Mouse (Mus musculus): ENCODE data around the gene Msantd1.
"Not testable (repeated sequence)": the region's sequence is repeated elsewhere in the genome, so short reads cannot be mapped to it uniquely, and the experiment has no call there.

Gene Msantd1

GRCm38 (mm10) chr5:34907910-34908725 is at the start of gene Msantd1:
TSS of gene Msantd1 (plus strand) at chr5:34908012.
- no peak for DNase-seq (ENCODE audit: low read depth, low spot score)

- no peak for DNase-seq (ENCODE audit: low read depth, low spot score)
Observed at GRCm38 (mm10) chr5:34865367-34865766, 42.4 kb upstream of the Msantd1 start.

DNA sequence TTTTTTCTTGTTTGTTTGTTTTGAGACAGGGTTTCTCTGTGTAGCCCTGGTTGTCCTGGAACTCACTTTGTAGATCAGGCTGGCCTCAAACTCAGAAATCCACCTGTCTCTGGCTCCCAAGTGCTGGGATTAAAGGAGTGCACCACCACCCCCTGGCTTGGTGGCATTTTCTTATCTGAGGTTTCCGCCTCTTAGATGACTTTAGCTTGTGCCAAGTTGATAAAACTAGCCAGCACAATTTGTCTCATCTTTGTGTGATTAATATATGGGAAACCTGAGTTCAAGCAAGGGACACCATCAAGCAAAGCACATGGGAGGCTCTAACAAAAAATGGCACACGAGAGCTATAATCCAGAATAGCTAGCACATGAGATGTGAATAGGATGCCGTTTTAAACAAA is 27.5 kb upstream of the Msantd1 start:
- not testable (repeated sequence) for DNase-seq (ENCODE audit: low read depth, low spot score)

- no peak for DNase-seq (ENCODE audit: low read depth, low spot score)
Observed at GRCm38 (mm10) chr5:34881023-34881422, 26.8 kb upstream of the Msantd1 start.

DNA sequence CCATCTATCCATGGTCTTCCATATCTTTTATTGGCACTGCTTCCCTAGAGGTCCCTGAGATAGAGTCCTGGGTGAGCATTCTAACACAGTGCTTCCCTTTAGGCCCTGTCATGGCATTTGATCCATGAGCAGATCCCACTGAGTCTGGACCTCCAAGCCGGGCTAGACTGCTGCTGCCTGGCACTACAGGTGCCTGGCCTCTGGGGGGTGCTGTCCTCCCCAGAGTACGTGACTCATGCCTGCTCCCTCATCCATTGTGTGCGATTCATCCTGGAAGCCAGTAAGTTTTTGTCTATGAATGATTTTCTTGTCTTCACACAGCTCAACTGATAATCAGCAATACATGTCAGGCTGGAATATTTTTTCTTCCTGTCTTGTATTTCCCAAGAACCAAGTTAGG is 22.6 kb upstream of the Msantd1 start:
- no peak for DNase-seq (ENCODE audit: low read depth, low spot score)

DNA sequence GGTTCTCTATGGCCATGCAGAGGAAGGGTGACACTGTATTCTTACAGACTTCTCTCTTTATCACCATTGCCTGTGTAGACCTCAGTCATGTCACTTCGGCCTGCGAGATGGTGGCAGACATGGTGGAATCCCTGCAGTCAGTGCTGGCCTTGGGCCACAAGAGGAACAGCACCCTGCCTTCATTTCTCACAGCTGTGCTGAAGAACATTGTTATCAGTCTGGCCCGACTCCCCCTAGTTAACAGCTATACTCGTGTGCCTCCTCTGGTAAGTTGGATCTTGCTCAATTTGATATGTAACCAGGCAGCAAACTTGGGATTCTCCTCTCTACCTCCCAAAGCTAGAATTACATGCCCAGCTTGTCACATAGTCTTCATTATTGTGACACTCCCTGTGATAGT is 18.6 kb upstream of the Msantd1 start:
- DNase-seq (ENCODE audit: low read depth, low spot score): no peak

- DNase-seq (ENCODE audit: low read depth, low spot score): no peak
Observed at GRCm38 (mm10) chr5:34896697-34897453, 10.9 kb upstream of the Msantd1 start.

DNA sequence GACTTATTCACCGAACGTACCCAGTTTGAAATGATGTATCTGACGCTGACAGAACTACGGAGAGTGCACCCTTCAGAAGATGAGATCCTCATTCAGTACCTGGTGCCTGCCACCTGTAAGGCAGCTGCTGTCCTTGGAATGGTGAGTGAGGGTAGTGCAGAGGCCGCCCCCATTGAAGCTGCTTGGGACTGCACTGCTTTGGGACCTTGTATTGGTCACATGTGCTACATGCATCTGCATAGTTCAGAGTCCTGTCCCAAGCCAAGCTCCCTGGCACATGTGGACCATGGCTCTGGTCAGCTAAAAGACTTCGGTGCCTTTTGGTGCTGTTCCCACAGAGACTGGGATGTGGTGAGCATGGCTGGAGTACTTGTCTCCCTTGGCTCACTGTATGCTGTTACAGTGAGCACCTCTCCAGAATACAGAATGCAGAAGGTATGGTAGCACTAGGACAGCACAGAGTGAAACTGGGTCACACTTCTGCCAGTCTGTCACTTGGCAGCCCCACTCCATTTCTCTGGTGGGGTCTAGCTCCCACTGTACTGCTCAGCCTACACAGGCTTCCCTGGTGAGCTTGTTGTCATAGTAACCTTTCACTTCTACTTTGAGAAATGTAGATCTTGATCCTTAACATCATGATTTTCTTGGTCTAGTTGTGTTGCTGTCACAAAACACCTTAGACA is 7.9 kb upstream of the Msantd1 start:
- no peak for DNase-seq (ENCODE audit: low read depth, low spot score)

DNA sequence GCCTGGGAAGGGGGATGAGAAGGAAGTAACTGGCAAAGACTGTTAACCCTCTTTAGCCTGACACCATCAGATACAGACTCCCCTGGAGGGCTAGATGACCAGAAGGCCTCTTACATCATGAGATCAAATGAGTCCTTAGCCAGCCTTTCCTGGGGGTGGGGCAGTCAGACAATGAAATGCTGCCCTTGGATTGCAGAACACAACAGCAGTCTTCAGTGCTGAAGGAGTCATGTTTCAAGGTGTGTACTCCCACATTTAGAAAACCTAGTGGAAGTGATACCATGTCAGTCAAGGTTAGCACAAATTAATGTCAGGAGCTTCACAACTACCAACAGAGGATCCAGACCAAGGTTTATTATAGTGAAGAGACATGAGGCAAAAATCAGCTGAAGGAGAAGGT is 5.4 kb upstream of the Msantd1 start:
- no peak for DNase-seq (ENCODE audit: low read depth, low spot score)

DNA sequence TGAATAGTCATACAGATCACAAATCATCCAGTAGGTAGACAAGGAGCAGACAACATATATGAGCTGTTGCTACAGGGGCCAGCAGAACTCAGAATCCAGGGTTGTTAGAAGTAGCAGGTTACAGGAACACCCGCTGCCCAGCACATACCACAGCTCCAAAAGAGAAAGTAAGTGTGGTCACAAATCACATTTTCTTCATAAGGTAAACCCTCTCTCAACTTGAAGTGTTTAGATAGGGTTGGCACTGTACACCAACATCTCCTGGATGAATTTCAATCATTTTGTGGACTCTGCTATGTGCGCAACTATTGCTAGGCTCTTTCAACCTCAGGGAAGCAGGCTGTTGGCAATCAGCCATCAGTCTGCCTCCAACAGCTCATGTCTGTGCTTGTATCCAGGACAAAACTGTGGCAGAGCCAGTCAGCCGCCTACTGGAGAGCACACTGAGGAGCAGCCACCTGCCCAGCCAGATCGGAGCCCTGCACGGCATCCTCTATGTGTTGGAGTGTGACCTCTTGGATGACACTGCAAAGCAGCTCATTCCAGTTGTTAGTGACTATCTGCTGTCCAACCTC is 4.9 kb upstream of the Msantd1 start:
- no peak for DNase-seq (ENCODE audit: low read depth, low spot score)

GRCm38 (mm10) chr5:34904412-34904811 is 3.4 kb upstream of the Msantd1 start:
- no peak for DNase-seq (ENCODE audit: low read depth, low spot score)

- DNase-seq (ENCODE audit: low read depth, low spot score): no peak
Observed at GRCm38 (mm10) chr5:34907230-34907629, 582 bp upstream of the Msantd1 start.

DNA sequence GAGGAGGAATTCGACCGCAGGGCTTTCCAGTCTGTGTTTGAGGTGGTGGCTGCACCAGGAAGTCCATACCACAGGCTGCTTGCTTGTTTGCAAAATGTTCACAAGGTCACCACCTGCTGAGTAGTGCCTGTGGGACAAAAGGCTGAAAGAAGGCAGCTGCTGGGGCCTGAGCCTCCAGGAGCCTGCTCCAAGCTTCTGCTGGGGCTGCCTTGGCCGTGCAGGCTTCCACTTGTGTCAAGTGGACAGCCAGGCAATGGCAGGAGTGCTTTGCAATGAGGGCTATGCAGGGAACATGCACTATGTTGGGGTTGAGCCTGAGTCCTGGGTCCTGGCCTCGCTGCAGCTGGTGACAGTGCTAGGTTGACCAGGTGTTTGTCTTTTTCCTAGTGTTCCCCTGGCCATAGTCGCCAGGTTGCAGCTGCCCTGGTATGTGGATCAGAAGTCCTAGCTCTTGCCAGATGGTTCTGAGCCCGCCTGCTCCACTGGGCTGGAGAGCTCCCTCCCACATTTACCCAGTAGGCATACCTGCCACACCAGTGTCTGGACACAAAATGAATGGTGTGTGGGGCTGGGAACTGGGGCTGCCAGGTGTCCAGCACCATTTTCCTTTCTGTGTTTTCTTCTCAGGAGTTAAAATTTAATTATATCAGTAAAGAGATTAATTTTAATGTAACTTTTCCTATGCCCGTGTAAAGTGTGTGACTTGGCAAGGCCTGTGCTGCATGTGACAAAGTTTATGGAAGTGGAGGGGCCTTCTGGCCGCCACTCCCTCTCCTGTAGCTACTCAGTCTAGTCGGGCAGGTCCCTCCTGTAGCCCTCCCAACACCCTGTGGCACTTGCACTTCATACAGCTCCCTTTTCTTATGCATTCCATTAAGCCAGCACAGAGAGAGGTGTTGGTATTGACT is 1.2 kb downstream of the Msantd1 start:
- DNase-seq (ENCODE audit: low read depth, low spot score): no peak

- no peak for DNase-seq (ENCODE audit: low read depth, low spot score)
Observed at GRCm38 (mm10) chr5:34909634-34910503, 2.1 kb downstream of the Msantd1 start.

DNA sequence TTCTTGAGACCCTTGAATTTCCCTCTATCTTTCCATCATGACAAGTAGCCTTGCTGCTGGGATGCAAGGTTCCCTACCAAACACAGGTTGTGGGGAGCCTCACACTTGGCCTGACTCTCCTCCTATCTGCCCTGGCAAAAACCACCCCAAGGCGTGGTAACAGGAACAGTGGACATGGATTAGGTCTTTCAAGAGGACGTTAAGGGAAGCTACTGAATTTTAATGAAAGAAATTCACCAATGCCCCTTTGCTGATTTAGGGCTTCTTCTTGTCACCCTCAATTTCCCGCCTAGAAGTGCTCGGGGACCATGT is 2.6 kb downstream of the Msantd1 start:
- no peak for DNase-seq (ENCODE audit: low read depth, low spot score)

DNA sequence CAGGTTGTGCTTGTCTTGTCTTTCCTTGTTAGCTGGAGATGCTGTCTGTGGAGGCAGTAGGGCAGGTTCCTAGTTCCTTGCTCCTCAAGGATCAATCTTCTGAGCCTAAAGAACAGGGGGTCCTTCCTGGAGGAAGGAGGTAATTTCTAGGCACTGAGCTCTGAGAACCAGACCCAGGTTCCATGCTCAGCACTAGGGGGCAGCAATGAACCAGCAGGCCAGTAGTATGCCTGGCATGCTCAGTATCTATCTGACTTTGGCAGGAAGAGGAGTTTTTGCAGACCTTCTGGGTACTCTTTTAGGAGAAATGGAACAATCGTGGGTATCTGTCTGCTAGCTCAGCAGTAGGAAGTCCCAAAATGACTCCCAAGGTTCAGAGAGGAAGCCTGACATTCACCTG is 8.0 kb downstream of the Msantd1 start:
- peak; percentile 54 for DNase-seq (ENCODE audit: low read depth, low spot score)

DNA sequence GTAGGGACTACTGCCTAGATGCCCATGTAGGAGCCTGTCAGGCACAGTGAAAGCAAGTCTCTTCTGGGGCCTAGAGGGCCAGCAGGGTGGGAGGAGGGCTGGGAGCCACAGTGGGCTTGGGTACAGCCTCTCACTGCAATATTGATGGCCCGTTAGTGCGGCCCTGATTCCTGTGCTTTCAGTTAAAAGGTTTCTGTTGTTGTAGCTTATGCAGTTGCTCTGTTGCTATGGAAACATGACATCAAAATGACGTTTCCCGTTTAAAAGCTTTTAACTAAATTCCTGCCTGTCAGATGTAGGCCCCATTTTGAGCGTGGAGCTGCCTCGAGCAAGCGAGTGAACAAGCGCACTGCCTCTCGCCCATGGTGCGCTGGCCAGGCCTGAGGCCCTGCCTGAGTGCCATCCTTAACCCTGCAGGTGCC is 9.4 kb downstream of the Msantd1 start:
- DNase-seq (ENCODE audit: low read depth, low spot score): no peak

- no peak for DNase-seq (ENCODE audit: low read depth, low spot score)
Observed at GRCm38 (mm10) chr5:34918785-34919184, 11.0 kb downstream of the Msantd1 start.

- no peak for DNase-seq (ENCODE audit: low read depth, low spot score)
Observed at GRCm38 (mm10) chr5:34922531-34922930, 14.7 kb downstream of the Msantd1 start.

GRCm38 (mm10) chr5:34923920-34924319 is 16.1 kb downstream of the Msantd1 start:
- DNase-seq (ENCODE audit: low read depth, low spot score): no peak

All from embryo, embryonic 11.5 days (tissue).